In genomic region chr15:95802762-95803161, GRCm38 (mm10) we compare ENCODE assay signal across 8 mouse cellular contexts. TPM values are rescaled to one million over a fixed set of nuclear protein-coding genes. Genes with fewer than 3 reads are reported as not detected.
DNase-seq lines count a peak whose midpoint lies in the region; ATAC-seq and TF ChIP-seq lines count a peak whose summit lies in the region.
"Had no signal": no experiment of that assay in that cellular context is flagged by ENCODE, and none has a peak within 500 bp of the region (broad histone marks: within the 10 kb centered on the region; RNA-seq: fewer than 3 reads in every experiment).

No protein-coding gene starts in this region.

- no peak overlapping the region for H3K4me2 ChIP-seq in midbrain, embryonic 16.5 days (ENCODE audit: low read length)
- H3K4me2 ChIP-seq: forebrain, embryonic 13.5 days had no signal

- H3K9me3 ChIP-seq in midbrain, embryonic 16.5 days (replicated peaks; ENCODE audit: control insufficient read depth, low read length, poor library complexity, severe bottlenecking), result no peaks in the 10 kb centered on the region
- H3K9me3 ChIP-seq: forebrain, embryonic 13.5 days had no signal

- peaks cover 43% of the 10 kb centered on the region for H3K4me1 ChIP-seq in brown adipose tissue, adult 24 weeks (ENCODE audit: control insufficient read depth, insufficient read depth, insufficient read length, low read length)
- H3K4me1 ChIP-seq in midbrain, embryonic 16.5 days (ENCODE audit: control insufficient read depth, insufficient read depth, low read length), result peaks cover 10% of the 10 kb centered on the region; the same call in 1 of the 2 replicates
- H3K4me1 ChIP-seq in thymus, adult 2 months (replicated peaks; ENCODE audit: control insufficient read depth, insufficient read depth, low read length), result peaks cover 41% of the 10 kb centered on the region

- peak; percentile 98 for DNase-seq in 3T3-L1 (ENCODE audit: low read depth, low spot score)
- DNase-seq in kidney, adult 9 months, result peak; percentile 43
- no peak for DNase-seq in c-Kit-positive CD71-positive TER-119-positive erythroid progenitor cells, embryonic 14.5 days (ENCODE audit: low spot score)
- no peak for DNase-seq in thymus, adult 2 months

- no peak for TF ChIP-seq POLR2A in thymus, adult 2 months (IDR thresholded peaks at IDR 0.05; ENCODE audit: control insufficient read depth, extremely low read depth, insufficient read depth, low read length, poor library complexity)

- H3K9ac ChIP-seq in midbrain, embryonic 16.5 days (ENCODE audit: low read depth, low read length), result no peak overlapping the region
- H3K9ac ChIP-seq: forebrain, embryonic 13.5 days had no signal

- H3K27me3 ChIP-seq in C2C12 (ENCODE audit: control insufficient read depth, insufficient read depth, insufficient read length), result no peaks in the 10 kb centered on the region
- H3K27me3 ChIP-seq in midbrain, embryonic 16.5 days (ENCODE audit: control insufficient read depth, insufficient read depth, low read depth, low read length), result no peaks in the 10 kb centered on the region
- no peaks in the 10 kb centered on the region for H3K27me3 ChIP-seq in thymus, adult 2 months (ENCODE audit: control insufficient read depth, insufficient read depth, low read length)
- H3K27me3 ChIP-seq: forebrain, embryonic 13.5 days had no signal

- H3K36me3 ChIP-seq in C2C12 (ENCODE audit: control insufficient read depth, insufficient read depth), result peaks cover 39% of the 10 kb centered on the region
- no peaks in the 10 kb centered on the region for H3K36me3 ChIP-seq in midbrain, embryonic 16.5 days (ENCODE audit: control insufficient read depth, insufficient read depth, low read length)
- H3K36me3 ChIP-seq in thymus, adult 2 months (ENCODE audit: control insufficient read depth, insufficient read depth, low read length), result peaks cover 7% of the 10 kb centered on the region

- ATAC-seq in midbrain, embryonic 16.5 days, result no peak

- peaks cover 87% of the 10 kb centered on the region for H3K79me2 ChIP-seq in C2C12 (ENCODE audit: control insufficient read depth, insufficient read depth)

- 79% methylated on average over 2 of the region's 2 CpGs for WGBS in midbrain, embryonic 16.5 days
- 86% methylated on average over 2 of the region's 2 CpGs for WGBS in thymus, adult 2 months

- H3K4me3 ChIP-seq in C2C12 (ENCODE audit: insufficient read depth, poor library complexity, severe bottlenecking), result no peak overlapping the region
- H3K4me3 ChIP-seq in brown adipose tissue, adult 24 weeks (ENCODE audit: insufficient read depth, low read depth, low read length), result no peak overlapping the region
- no peak overlapping the region for H3K4me3 ChIP-seq in midbrain, embryonic 16.5 days (ENCODE audit: low read depth, low read length)
- no peak overlapping the region for H3K4me3 ChIP-seq in thymus, adult 2 months (ENCODE audit: control insufficient read depth, insufficient read depth, low read length)
- H3K4me3 ChIP-seq: forebrain, embryonic 13.5 days had no signal

- TF ChIP-seq CTCF in C2C12 (IDR thresholded peaks at IDR 0.05; ENCODE audit: control insufficient read depth, insufficient read depth, insufficient read length), result no peak
- no peak for TF ChIP-seq CTCF in thymus, adult 2 months (IDR thresholded peaks at IDR 0.05; ENCODE audit: borderline replicate concordance, control insufficient read depth, extremely low read depth, insufficient read depth, low read length, poor library complexity)

- peaks cover 64% of the 10 kb centered on the region for H3K79me3 ChIP-seq in C2C12 (ENCODE audit: low read depth)

- H3ac ChIP-seq in C2C12 (ENCODE audit: control insufficient read depth, insufficient read length, low read depth), result no peak overlapping the region

- H3K27ac ChIP-seq in brown adipose tissue, adult 24 weeks (replicated peaks; ENCODE audit: low read depth, low read length), result peak overlapping the region; percentile 64
- no peak overlapping the region for H3K27ac ChIP-seq in midbrain, embryonic 16.5 days (ENCODE audit: low read length)
- no peak overlapping the region for H3K27ac ChIP-seq in thymus, adult 2 months (ENCODE audit: control insufficient read depth, insufficient read depth, low read length)

TF ChIP-seq in C2C12, 6 proteins besides CTCF, POLR2A, EP300 and RAD21:
- peak; percentile 74 for TF ChIP-seq FOSL1 (IDR thresholded peaks at IDR 0.05; ENCODE audit: insufficient read depth, low read length, poor library complexity, severe bottlenecking)
- no peak for TF ChIP-seq CEBPB (IDR thresholded peaks at IDR 0.05; ENCODE audit: low read depth)
- TF ChIP-seq USF1 (IDR thresholded peaks at IDR 0.05; ENCODE audit: low read depth), result no peak
- peak; percentile 31 for TF ChIP-seq MYOD1 (IDR thresholded peaks at IDR 0.05; ENCODE audit: control insufficient read depth, insufficient read length, low read depth)
- TF ChIP-seq MYOG (IDR thresholded peaks at IDR 0.05; ENCODE audit: control insufficient read depth, extremely low read depth, insufficient read length), result no peak
- TF ChIP-seq MAX (IDR thresholded peaks at IDR 0.05), result peak; percentile 75

RNA-seq across cellular contexts. Expression of gene Ano6, which starts 12.1 kb away (rescaled TPM):
- polyA plus RNA-seq in C2C12 (2012; fragmentation: generic; extraction: Trizol), result 73.2 TPM
- 14.3 and 21.1 TPM in 2 replicates for polyA plus RNA-seq in brown adipose tissue, adult 24 weeks (2012; ENCODE audit: insufficient read depth, insufficient read length, missing spikeins)
- polyA plus RNA-seq in midbrain, embryonic 16.5 days (2015; fragmentation: Nextera tagmentation; extraction: Ambion mirVana), result 24.6 and 28.2 TPM in 2 replicates
- 104 and 130 TPM in 2 replicates for polyA plus RNA-seq in thymus, adult 2 months (2012; rRNA removed)

Comparison
In these comparisons a context has a peak if more than half of its experiments do, and no peak if none do; other contexts are left out.
1. DNase-seq: peak in 3T3-L1 (single experiment) and kidney, adult 9 months (single experiment); none in c-Kit-positive CD71-positive TER-119-positive erythroid progenitor cells, embryonic 14.5 days (single experiment) and thymus, adult 2 months (single experiment).